Mouse (Mus musculus): ENCODE data around the gene Syt16.
A peak's percentile ranks its signal among the peaks of the same experiment; 100 is the strongest.

Gene Syt16

DNA sequence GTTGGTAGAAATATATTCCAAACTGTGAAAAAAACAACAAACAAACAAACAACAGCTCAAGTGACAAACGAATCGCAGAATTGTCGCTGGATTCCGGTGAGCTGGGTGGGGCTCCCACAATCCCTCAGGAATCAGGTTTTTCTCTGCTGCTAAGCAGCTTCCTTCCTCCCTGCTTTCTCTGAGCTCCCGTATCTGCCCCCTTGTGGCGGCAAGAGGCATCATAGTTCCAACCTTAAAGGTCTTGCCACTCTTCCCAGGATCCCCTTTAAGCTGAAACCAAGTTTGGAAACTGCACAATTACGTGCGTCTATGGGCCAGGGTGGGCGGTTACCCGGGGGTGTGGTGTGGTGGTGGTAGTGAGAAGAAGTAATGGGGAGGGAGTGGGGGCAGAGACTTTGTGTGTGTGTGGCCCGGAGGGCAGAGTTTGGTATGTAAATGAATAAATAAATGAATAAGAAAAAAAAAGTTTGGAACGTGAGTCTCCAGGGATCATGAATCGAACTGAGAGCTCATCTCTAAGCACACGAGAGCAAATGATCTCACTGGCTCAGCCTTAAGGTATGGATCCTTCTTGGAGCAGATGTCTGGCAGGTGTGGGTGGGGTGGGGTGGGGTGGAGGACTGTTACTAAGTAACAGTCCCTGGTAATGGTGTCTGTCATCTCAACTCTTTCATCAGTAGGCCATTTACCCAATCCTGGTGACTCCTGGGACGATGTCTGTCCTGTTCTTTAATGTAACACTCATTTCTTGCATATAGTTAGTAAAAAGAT lies 319.7 kb downstream of the Syt16 start:
- peak; percentile 62 for DNase-seq (ENCODE audit: low spot score)

GRCm38 (mm10) chr12:74320318-74320717 lies 322.9 kb downstream of the Syt16 start:
- peak; percentile 69 for DNase-seq (ENCODE audit: low spot score)

DNA sequence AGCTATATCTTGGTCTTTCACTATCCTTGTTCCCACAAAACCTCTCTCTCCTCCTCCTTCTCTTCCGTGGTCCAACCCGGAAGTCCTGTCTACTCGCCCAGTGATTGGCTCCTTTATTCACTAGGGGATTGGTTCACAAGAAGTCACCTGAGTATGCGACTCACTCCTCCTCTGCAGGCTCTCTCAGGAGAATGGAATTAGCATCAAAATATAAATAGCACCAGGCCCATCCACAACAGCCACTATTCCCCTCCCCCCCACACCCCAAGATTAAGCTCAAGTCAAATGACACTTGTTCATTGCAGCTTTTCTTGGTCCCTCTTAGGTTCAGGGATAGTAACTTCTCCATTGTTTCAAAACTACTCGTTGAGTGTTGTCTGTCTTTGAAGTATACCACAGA lies 324.5 kb downstream of the Syt16 start:
- DNase-seq (ENCODE audit: low spot score): no peak

Measured in ovary, postnatal 14 days (tissue).